Mouse (Mus musculus) heart, adult 18-20 months (tissue): ENCODE measurements around the gene Snx21. TPM values are rescaled to one million over a fixed set of nuclear protein-coding genes. Genes with fewer than 3 reads are reported as not detected.
"Not testable (repeated sequence)": the region's sequence is repeated elsewhere in the genome, so short reads cannot be mapped to it uniquely, and the experiment has no call there.

Source experiments
- DNase-seq, 2 experiments: peaks; one replicate each; pipeline ENCODE4 v3.0.0; 2021 to 2022; ENCODE audit warnings: mixed read lengths in 1 of 2
- total RNA-seq, 2 experiments: library from RNA; stranded (reverse); gene quantifications; 2 replicates each; pipeline ENCODE4 v1.2.3; 2021

Gene Snx21
- total RNA-seq, 2 experiments from 2014 or later: 23.9 to 25.6 TPM

DNA sequence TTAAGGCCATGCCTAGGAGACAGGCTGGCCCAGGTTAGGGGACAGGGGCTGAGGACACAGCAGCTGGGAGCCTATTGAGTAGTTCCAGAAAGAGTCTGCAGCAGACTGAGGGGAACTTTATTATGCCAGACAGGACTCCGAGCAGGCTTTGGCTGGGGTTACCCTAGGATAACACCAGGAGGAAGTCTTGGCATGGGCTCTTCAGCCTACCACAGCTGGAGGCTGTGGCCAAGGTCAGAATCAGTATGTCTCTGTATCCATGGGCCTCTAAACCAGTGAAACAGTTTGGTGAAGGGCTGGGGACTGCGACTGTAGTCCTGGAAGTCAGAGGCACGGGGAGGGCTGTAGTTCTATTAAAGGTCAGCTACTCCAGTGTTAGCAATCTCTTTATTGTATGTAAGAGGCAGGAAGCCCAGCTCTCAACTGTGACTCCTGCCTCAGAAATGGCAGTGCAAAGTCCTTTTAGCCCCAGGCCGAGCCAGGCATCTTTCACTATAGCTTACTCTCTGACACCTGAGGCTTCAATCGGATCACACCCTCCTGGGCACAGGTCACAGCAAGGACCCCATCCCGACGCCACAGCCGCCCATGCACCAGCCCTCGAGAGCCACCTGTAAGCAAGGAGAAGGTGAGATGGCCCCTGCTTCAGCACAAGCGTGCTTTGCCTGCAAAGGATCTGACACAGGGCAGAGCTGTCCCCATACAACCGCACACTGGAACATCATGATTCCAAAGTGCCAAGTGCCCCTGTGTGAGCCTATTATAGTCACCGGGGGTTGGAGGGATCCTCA is 7.0 kb downstream of the Snx21 start:
- no peak for DNase-seq

DNA sequence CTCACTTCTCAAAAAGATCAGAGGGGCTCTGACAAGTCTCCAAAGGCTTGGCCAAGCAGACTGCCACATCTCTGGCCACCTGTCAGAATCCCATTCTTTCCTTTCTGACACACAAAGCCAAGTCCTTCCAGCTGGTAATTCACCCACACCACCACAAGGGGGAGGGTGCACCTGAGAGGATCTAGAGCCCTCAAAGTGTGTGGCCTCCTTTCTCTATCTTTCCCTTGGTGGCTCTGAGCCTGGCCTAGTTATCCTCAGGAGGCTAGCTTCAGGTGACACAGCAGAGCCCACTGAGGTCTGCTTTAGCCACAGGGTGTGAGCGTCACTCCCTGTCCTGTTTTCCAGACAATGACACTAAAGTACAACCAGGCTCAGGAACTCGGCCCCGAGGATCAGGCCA is 7.6 kb downstream of the Snx21 start:
- peak; percentile 51 to 71 for DNase-seq

GRCm38 (mm10) chr2:164793772-164794171 is 8.1 kb downstream of the Snx21 start:
- peak in 1 of 2 experiments; percentile 29 for DNase-seq

DNA sequence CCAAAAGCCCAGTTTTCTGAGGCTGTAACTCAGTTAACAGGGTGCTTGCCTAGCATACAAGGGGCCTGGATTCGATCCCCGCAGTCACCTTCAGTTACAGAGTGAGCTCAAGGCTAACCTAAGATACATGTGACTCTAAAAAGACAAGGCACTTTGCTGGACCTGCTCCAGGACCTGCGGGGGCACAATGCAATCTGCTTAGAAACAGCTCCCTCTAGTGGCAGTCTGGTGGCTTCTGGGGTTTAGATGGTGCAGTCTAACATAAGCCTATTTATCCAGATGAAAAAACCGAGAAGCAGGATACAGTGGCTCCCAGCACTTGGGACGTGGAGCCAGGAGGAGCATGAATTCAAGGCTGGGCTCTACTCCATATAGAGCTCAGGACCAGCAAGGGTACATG is 8.7 kb downstream of the Snx21 start:
- DNase-seq: peak; percentile 84 to 91

DNA sequence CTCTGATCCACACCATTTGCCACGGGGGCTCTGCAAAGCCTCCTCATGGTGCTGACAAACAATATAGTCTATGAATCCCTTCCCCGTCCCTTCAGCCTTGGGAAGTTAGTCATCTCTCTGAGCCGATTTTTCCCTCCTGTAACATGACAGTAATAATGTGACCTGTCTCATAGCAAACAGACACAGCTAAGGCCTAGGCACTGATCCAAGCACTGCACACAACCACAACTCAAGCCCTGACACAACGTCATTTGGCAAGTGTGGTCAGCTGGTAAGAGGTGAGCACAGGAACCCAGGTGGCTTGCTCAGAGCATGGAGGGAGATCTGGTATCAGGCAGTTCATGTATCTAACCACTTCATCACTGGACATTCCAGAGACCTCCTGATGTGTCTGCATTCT is 10.2 kb downstream of the Snx21 start:
- no peak for DNase-seq

DNA sequence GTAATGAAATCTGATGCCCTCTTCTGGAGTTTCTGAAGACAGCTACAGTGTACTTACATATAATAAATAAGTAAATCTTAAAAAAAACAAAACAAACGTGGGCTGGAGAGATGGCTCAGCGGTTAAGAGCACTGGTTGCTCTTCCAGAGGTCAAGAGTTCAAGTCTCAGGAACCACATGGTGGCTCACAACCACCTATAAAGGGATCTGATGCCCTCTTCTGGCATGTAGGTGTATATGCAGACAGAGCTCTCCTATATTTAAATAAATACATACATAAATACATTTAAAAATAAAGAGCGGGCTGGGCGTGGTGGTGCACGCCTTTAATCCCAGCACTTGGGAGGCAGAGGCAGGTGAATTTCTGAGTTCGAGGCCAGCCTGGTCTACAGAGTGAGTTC is 12.9 kb downstream of the Snx21 start:
- DNase-seq: not testable (repeated sequence)

- no peak for DNase-seq
Observed at GRCm38 (mm10) chr2:164800252-164801004, 14.8 kb downstream of the Snx21 start.

- DNase-seq: no peak
Observed at GRCm38 (mm10) chr2:164803201-164803920, 17.7 kb downstream of the Snx21 start.

DNA sequence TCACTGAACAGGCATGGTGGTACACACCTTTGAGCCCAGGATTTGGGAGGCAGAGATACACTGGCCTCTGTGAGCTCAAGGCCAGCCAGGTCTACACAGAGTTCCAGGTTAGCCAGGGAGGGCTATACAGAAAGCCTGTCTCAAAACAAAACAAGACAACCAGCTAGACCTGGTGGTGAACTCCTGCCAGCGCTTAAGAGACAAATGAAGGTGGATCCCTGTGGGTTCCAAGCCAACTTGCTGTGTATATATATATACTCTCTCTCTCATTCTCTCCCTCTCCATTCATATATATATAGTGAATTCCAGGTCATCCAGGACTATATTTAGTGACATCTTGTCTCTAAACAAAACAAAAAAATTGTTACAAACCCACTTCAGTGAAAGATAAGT is 18.3 kb downstream of the Snx21 start:
- DNase-seq: no peak

- peak; percentile 98 to 100 for DNase-seq
Observed at GRCm38 (mm10) chr2:164804533-164805331, 19.1 kb downstream of the Snx21 start, which contains the start of the genes Acot8 and Zswim3. Acot8 (minus strand) TSS chr2:164804882. Zswim3 (plus strand) TSS chr2:164805098.

- DNase-seq: no peak
Observed at GRCm38 (mm10) chr2:164805332-164805718, 19.7 kb downstream of the Snx21 start.

GRCm38 (mm10) chr2:164806614-164807013 is 21.0 kb downstream of the Snx21 start:
- no peak for DNase-seq

- DNase-seq: no peak
Observed at GRCm38 (mm10) chr2:164813557-164813956, 27.9 kb downstream of the Snx21 start.

DNA sequence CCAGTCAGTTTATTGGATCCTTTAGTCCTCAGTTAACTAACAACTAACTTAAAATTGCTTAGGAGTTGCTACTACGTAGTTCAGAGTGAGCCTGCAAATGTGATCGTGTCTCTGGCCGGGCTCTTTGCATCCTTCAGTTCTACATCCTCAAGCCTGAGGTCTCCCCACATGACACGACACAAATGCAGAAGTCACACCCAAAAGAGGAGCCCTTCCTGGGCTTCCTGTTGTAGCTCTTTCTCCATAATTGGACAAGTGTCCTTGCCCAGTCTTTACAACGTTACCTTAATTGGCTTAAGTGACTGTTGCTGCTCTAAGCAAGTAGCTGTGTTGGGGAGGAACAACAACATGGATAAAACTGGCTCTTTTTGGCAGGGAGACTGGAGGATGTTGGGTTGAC is 29.7 kb downstream of the Snx21 start:
- no peak for DNase-seq

GRCm38 (mm10) chr2:164815821-164816220 is 30.2 kb downstream of the Snx21 start:
- DNase-seq: no peak

DNA sequence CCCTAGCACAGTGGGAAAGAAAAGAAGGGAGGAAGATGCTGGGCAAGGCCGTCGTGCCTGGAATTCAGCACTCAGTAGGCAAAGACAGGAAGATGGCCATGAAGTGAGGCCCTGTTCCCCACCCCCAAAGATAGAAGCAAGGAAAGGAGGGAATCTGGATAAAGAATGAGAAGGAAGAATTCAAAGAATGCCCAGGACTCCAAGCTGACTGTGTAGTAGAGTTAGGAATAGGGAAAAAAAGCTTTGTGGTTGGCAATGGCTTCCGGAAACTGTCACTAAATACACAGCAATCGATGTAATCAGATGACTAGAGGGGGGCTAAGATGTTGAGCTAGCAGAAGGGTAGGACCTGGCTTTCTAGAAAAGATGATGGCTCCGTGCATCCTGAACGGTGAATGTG is 31.6 kb downstream of the Snx21 start:
- no peak for DNase-seq

- no peak for DNase-seq
Observed at GRCm38 (mm10) chr2:164817703-164818102, 32.1 kb downstream of the Snx21 start.

- DNase-seq: no peak
Observed at GRCm38 (mm10) chr2:164821060-164821459, 35.4 kb downstream of the Snx21 start.

DNA sequence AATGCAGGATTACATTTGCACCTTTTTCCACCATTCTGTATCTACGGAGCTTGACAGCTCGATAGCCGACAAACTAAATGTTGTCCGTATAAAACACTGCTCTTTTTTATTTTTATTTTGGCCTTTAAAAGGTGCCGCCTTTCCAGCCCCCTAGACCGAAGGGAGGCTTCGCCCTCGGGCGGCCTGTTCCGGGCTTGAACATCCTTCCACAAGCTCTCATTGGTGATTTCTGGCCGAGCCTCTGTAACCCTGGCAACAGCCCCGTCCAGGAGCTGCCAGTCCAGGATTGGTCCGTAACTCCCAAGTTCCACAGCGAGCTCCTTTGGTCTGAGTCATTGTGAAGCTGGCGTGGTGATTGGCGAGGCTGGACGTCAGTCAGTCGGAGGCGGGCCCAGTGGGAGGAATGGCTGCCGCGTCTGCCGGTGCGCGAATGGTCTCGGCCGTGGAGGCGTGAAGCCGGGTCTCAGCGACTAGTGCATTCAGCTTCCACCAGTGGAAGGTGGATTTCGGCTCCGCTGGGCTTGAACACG is 37.1 kb downstream of the Snx21 start, which contains the start of gene Zswim1:
Gene Zswim1 (plus strand): TSS at position 51 of the 530 bp plus-strand sequence.
- DNase-seq: peak; percentile 100

- peak in 1 of 2 experiments; percentile 29 for DNase-seq
Observed at GRCm38 (mm10) chr2:164823181-164823585, 37.6 kb downstream of the Snx21 start.

- DNase-seq: no peak
Observed at GRCm38 (mm10) chr2:164823969-164824368, 38.3 kb downstream of the Snx21 start.
